Mouse (Mus musculus): ENCODE data around the gene Arfgap3.

DNA sequence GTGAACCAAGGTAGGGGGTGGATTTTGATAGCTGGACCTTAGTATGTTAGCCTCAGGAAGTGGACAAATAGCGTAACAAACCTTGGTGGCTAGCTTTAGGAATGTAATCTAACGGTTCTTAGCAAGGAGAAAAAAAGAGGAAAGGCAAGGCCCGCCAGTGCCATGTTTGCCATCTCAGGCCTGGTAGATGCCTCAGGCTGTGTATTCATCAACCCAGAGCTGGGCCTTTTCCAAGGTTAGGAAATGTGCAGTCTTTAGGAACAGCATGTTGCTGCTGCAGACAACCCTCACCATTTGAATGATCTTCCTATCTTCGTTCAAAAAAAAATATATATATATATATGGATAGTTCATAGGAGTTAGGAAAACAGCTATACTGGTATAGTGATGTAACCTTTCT, 1.5 kb upstream of the Arfgap3 start:
- TF ChIP-seq ZNF384 (IDR thresholded peaks at IDR 0.05; ENCODE audit: low read depth, low read length) (no peak), MAFK (IDR thresholded peaks at IDR 0.05; ENCODE audit: insufficient read depth, low read depth, low read length) (no peak), CHD2 (IDR thresholded peaks at IDR 0.05; ENCODE audit: low read depth, low read length) (no peak), ZC3H11A (IDR thresholded peaks at IDR 0.05; ENCODE audit: borderline replicate concordance, low read depth, low read length) (no peak)
